Mouse (Mus musculus): ENCODE data around the gene Duox2.

- TF ChIP-seq CTCF (conservative IDR thresholded peaks at IDR 0.05; ENCODE audit: low read length) = no peak
- no peak for TF ChIP-seq NANOG (IDR thresholded peaks at IDR 0.05; ENCODE audit: borderline replicate concordance, low read length)
- TF ChIP-seq POU5F1 (IDR thresholded peaks at IDR 0.05; ENCODE audit: borderline replicate concordance, low read length) = no peak
Observed at GRCm38 (mm10) chr2:122230395-122230794, 67.9 kb downstream of the Duox2 start.
